Comparison of ENCODE assay signal across 10 mouse cellular contexts in genomic region chr1:52301266-52301665, GRCm38 (mm10).
DNase-seq lines count a peak whose midpoint lies in the region; ATAC-seq and TF ChIP-seq lines count a peak whose summit lies in the region.
"Had no signal": no experiment of that assay in that cellular context is flagged by ENCODE, and none has a peak within 500 bp of the region (broad histone marks: within the 10 kb centered on the region; RNA-seq: fewer than 3 reads in every experiment).

No protein-coding gene starts in this region.

- TF ChIP-seq EP300 in liver, postnatal 0 days (IDR thresholded peaks at IDR 0.05; ENCODE audit: low read depth): no peak

- TF ChIP-seq POLR2A in lung, adult 2 months (IDR thresholded peaks at IDR 0.05; ENCODE audit: borderline replicate concordance, extremely low read depth, low read depth, low read length): no peak

- peak; percentile 60 for DNase-seq in embryonic facial prominence, embryonic 11.5 days (ENCODE audit: low spot score)
- DNase-seq in embryonic facial prominence, embryonic 10.5 days (ENCODE audit: low spot score): no peak
- no peak for DNase-seq in lung, adult 2 months
- no peak for DNase-seq in lung, postnatal 25 days (ENCODE audit: low spot score)
- peak; percentile 45 for DNase-seq in ZHBTc4 (ENCODE audit: low read depth, low spot score)
- peak; percentile 19 for DNase-seq in liver, postnatal 0 days
- no peak for DNase-seq in ovary, adult 18-20 months (ENCODE audit: low spot score)

- no peak for ATAC-seq in embryonic facial prominence, embryonic 11.5 days (replicated peaks; ENCODE audit: insufficient number of reproducible peaks, low FRiP score, low TSS enrichment, low read depth)
- ATAC-seq in liver, postnatal 0 days: no peak
- ATAC-seq in monocyte, adult 5-6 weeks (replicated peaks; ENCODE audit: insufficient number of reproducible peaks, low FRiP score, low TSS enrichment, poor library complexity, severe bottlenecking): no peak

- H3K4me1 ChIP-seq in embryonic facial prominence, embryonic 11.5 days (ENCODE audit: control insufficient read depth, insufficient read depth, low read length): no peaks in the 10 kb centered on the region
- no peaks in the 10 kb centered on the region for H3K4me1 ChIP-seq in embryonic facial prominence, embryonic 10.5 days
- no peaks in the 10 kb centered on the region for H3K4me1 ChIP-seq in lung, adult 2 months (ENCODE audit: control insufficient read depth, insufficient read depth, low read length)
- no peaks in the 10 kb centered on the region for H3K4me1 ChIP-seq in liver, postnatal 0 days (ENCODE audit: insufficient read depth)

- H3K9me3 ChIP-seq in embryonic facial prominence, embryonic 11.5 days (replicated peaks; ENCODE audit: control insufficient read depth, low read length): no peaks in the 10 kb centered on the region
- no peaks in the 10 kb centered on the region for H3K9me3 ChIP-seq in embryonic facial prominence, embryonic 10.5 days
- H3K9me3 ChIP-seq in liver, postnatal 0 days (ENCODE audit: low read length): no peaks in the 10 kb centered on the region
- H3K9me3 ChIP-seq: hindbrain, embryonic 15.5 days had no signal

- 51% methylated on average over 2 of the region's 2 CpGs for WGBS in embryonic facial prominence, embryonic 11.5 days
- 58% methylated on average over 2 of the region's 2 CpGs for WGBS in embryonic facial prominence, embryonic 10.5 days
- 60% methylated on average over 2 of the region's 2 CpGs for WGBS in lung, adult 2 months
- WGBS in liver, postnatal 0 days (ENCODE audit: insufficient replicate concordance): 60% methylated on average over 2 of the region's 2 CpGs

- no peaks in the 10 kb centered on the region for H3K27me3 ChIP-seq in embryonic facial prominence, embryonic 11.5 days (ENCODE audit: control insufficient read depth, insufficient read depth, low read length)
- H3K27me3 ChIP-seq in embryonic facial prominence, embryonic 10.5 days (replicated peaks; ENCODE audit: low read depth, poor library complexity, severe bottlenecking): no peaks in the 10 kb centered on the region
- H3K27me3 ChIP-seq in liver, postnatal 0 days (ENCODE audit: insufficient read depth, low read length): no peaks in the 10 kb centered on the region
- H3K27me3 ChIP-seq: hindbrain, embryonic 15.5 days had no signal

- no peak overlapping the region for H3K9ac ChIP-seq in embryonic facial prominence, embryonic 11.5 days (replicated peaks; ENCODE audit: low read length)
- H3K9ac ChIP-seq in liver, postnatal 0 days (replicated peaks): no peak overlapping the region
- H3K9ac ChIP-seq: hindbrain, embryonic 15.5 days had no signal

- H3K4me3 ChIP-seq in embryonic facial prominence, embryonic 11.5 days (ENCODE audit: low read depth, low read length): no peak overlapping the region
- H3K4me3 ChIP-seq in embryonic facial prominence, embryonic 10.5 days: no peak overlapping the region
- no peak overlapping the region for H3K4me3 ChIP-seq in lung, adult 2 months (replicated peaks; ENCODE audit: extremely low read depth, low read depth, low read length)
- H3K4me3 ChIP-seq in liver, postnatal 0 days (ENCODE audit: low read depth, low read length): no peak overlapping the region
- H3K4me3 ChIP-seq: hindbrain, embryonic 15.5 days; myocyte had no signal

- H3K36me3 ChIP-seq in embryonic facial prominence, embryonic 11.5 days (replicated peaks; ENCODE audit: control insufficient read depth, insufficient read depth, low read depth, low read length): no peaks in the 10 kb centered on the region
- no peaks in the 10 kb centered on the region for H3K36me3 ChIP-seq in embryonic facial prominence, embryonic 10.5 days (replicated peaks)
- no peaks in the 10 kb centered on the region for H3K36me3 ChIP-seq in liver, postnatal 0 days (replicated peaks; ENCODE audit: insufficient read depth, low read length)
- H3K36me3 ChIP-seq: hindbrain, embryonic 15.5 days had no signal

- H3K4me2 ChIP-seq in embryonic facial prominence, embryonic 11.5 days (ENCODE audit: low read depth, low read length): no peak overlapping the region
- H3K4me2 ChIP-seq in liver, postnatal 0 days (ENCODE audit: low read depth, low read length): no peak overlapping the region
- H3K4me2 ChIP-seq: hindbrain, embryonic 15.5 days had no signal

- TF ChIP-seq CTCF in lung, adult 2 months (IDR thresholded peaks at IDR 0.05; ENCODE audit: insufficient read depth, low read length): peak; percentile 69
- peak; percentile 63 for TF ChIP-seq CTCF in liver, postnatal 0 days (IDR thresholded peaks at IDR 0.05; ENCODE audit: low read depth)

- no peak overlapping the region for H3K27ac ChIP-seq in embryonic facial prominence, embryonic 11.5 days (replicated peaks; ENCODE audit: low read depth, low read length)
- no peak overlapping the region for H3K27ac ChIP-seq in embryonic facial prominence, embryonic 10.5 days (replicated peaks)
- no peak overlapping the region for H3K27ac ChIP-seq in liver, postnatal 0 days (ENCODE audit: low read depth)
- H3K27ac ChIP-seq: hindbrain, embryonic 15.5 days had no signal

Comparison
In these comparisons a context has a peak if more than half of its experiments do, and no peak if none do; other contexts are left out.
1. DNase-seq: peak in embryonic facial prominence, embryonic 11.5 days (single experiment), ZHBTc4 (single experiment) and liver, postnatal 0 days (single experiment); none in embryonic facial prominence, embryonic 10.5 days (single experiment), lung, adult 2 months (single experiment), lung, postnatal 25 days (single experiment) and ovary, adult 18-20 months (single experiment).